Mouse (Mus musculus) gonadal fat pad, adult 2 months (tissue): ENCODE measurements around the gene Gm29427. TPM values are rescaled to one million over a fixed set of nuclear protein-coding genes. Genes with fewer than 3 reads are reported as not detected.
"Not testable (repeated sequence)": the region's sequence is repeated elsewhere in the genome, so short reads cannot be mapped to it uniquely, and the experiment has no call there.

ENCODE experiments used
- DNase-seq: peaks from one replicate; pipeline ENCODE4 v3.0.0-alpha.2; 2012; ENCODE audit warnings: low read depth
- polyA plus RNA-seq: library from polyadenylated mRNA; depleted of rRNA; stranded (reverse); fragments of >200 nt; gene quantifications from 2 replicates; pipeline ENCODE4 v1.2.3, GENCODE M21; 2012; rRNA removed

Gm29427 gene
- polyA plus RNA-seq, 1 experiment, result 0.18 TPM

GRCm38 (mm10) chr1:130659641-130660040 lies 56.0 kb downstream of the Gm29427 start:
- not testable (repeated sequence) for DNase-seq

- no peak for DNase-seq
Measured at GRCm38 (mm10) chr1:130644103-130644502, 71.5 kb downstream of the Gm29427 start.

DNA sequence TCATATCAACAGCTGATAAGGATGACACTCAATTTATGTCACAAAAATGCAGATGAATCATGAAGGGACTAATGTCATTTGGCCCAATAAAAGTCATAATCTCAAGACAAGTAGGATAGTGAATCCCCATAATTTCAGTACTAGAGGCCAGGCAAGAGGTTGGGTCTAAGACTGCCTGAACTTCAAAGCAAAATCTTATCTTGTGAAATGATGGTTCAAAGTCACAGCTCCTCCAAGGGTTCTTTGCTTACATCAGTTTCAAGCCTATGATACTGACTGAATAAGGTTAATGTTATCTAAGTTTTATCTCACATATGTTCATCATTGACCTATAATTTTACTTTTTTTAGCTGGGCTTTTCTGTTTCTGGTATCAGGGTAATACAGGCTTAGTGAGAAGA lies 74.6 kb downstream of the Gm29427 start:
- DNase-seq, result no peak

DNA sequence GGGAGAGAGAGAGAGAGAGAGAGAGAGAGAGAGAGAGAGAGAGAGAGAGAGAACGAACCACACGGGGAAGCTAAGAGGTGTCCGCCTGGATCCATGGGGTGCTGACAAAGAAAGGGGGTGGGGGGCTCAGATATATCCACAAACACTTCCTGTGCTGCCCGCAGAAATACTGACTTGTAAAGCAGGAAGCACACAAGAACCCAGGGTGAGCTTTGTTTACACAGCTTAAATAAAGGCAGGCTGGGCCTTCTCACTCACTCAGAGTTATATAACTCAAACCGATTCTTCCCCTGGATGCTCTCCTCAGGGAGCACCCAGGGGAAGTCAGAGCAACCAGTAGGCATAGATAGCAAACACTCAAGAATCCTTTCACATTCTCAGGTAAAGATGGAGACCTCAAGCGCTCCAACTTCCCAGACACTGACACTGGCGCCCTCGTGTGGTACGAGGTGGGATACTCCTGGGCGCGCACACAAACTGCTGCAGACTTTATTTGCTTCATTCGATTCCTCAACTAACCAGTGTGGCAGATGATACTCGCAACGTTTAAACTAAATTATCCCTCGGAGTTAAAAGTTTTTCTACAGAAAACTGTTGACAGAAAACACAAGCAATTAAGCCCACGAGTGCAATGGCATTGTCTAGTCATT lies 81.7 kb downstream of the Gm29427 start:
- no peak for DNase-seq

GRCm38 (mm10) chr1:130633316-130633715 lies 82.3 kb downstream of the Gm29427 start:
- DNase-seq, result no peak

- no peak for DNase-seq
Measured at GRCm38 (mm10) chr1:130629521-130629920, 86.1 kb downstream of the Gm29427 start, which contains the start of gene Zp3r. Gene Zp3r, minus strand, starts transcription at chr1:130629621.

Other genes with a start within 250 kb of the Gm29427 start
- 0.19 and 0.29 TPM in 2 replicates for gene Zp3r, start 86.2 kb downstream of the Gm29427 start, polyA plus RNA-seq
- gene C4bp, start 54.2 kb downstream of the Gm29427 start, polyA plus RNA-seq, result 337 and 541 TPM in 2 replicates
- 1.6 and 1.8 TPM in 2 replicates for gene Yod1, start 1.5 kb upstream of the Gm29427 start, polyA plus RNA-seq
- gene Pfkfb2, start 13.5 kb upstream of the Gm29427 start, polyA plus RNA-seq, result 16.2 and 20.6 TPM in 2 replicates
- 1.4 and 1.9 TPM in 2 replicates for gene AA986860, start 16.2 kb upstream of the Gm29427 start, polyA plus RNA-seq
- 0.81 and 1.1 TPM in 2 replicates for gene Fcamr, start 85.1 kb upstream of the Gm29427 start, polyA plus RNA-seq
- 0.28 and 0.70 TPM in 2 replicates for gene Pigr, start 110.9 kb upstream of the Gm29427 start, polyA plus RNA-seq
- 8.5 and 9.5 TPM in 2 replicates for gene Fcmr, start 149.9 kb upstream of the Gm29427 start, polyA plus RNA-seq
- 0.36 and 0.42 TPM in 2 replicates for gene Il24, start 171.7 kb upstream of the Gm29427 start, polyA plus RNA-seq
- gene Il20, start 195.7 kb upstream of the Gm29427 start, polyA plus RNA-seq, result not detected in 2 replicates
- gene Il19, start 224.3 kb upstream of the Gm29427 start, polyA plus RNA-seq, result not detected in 2 replicates